Mouse (Mus musculus) intestine, embryonic 16.5 days (tissue): Measurements from ENCODE around the gene Ctbp1. TPM values are rescaled to one million over a fixed set of nuclear protein-coding genes. Genes with fewer than 3 reads are reported as not detected.

ENCODE experiments used
- ATAC-seq: fragments of 200-750 bp; cut with Nextera tagmentation; 2 replicates; pipeline ENCODE4 v1.8.0; 2017; ENCODE audit warnings: moderate TSS enrichment, moderate library complexity
- H3K27ac ChIP-seq: fragments of 300-500 bp; sonication (generic); 2 replicates; pipeline ENCODE4 v1.5.1; 2014; ENCODE audit warnings: mild to moderate bottlenecking, low read length
- H3K27me3 ChIP-seq: fragments of 300-500 bp; sonication (generic); replicated peaks from 2 replicates; pipeline ENCODE4 v1.6.1; 2014; ENCODE audit warnings: low read length, control low read depth, mixed read lengths; ENCODE audit not compliant: control insufficient read depth, insufficient read depth
- H3K36me3 ChIP-seq: fragments of 300-500 bp; sonication (generic); 2 replicates; pipeline ENCODE4 v1.6.1; 2014; ENCODE audit warnings: low read length, control low read depth; ENCODE audit not compliant: control insufficient read depth, insufficient read depth
- H3K4me1 ChIP-seq: fragments of 300-500 bp; sonication (generic); 2 replicates; pipeline ENCODE4 v1.6.1; 2014; ENCODE audit warnings: low read length, control low read depth, mixed read lengths; ENCODE audit not compliant: control insufficient read depth, insufficient read depth
- H3K4me2 ChIP-seq: fragments of 300-500 bp; sonication (generic); 2 replicates; pipeline ENCODE4 v1.6.1; 2014; ENCODE audit warnings: low read depth, low read length, control low read depth
- H3K4me3 ChIP-seq: fragments of 300-500 bp; sonication (generic); 2 replicates; pipeline ENCODE4 v1.5.1; 2014; ENCODE audit warnings: mild to moderate bottlenecking, low read length
- H3K9ac ChIP-seq: fragments of 300-500 bp; sonication (generic); 2 replicates; pipeline ENCODE4 v1.6.1; 2014; ENCODE audit warnings: low read depth, low read length
- H3K9me3 ChIP-seq: fragments of 300-500 bp; sonication (generic); 2 replicates; pipeline ENCODE4 v1.6.1; 2016; ENCODE audit warnings: low read length, control low read depth; ENCODE audit not compliant: control insufficient read depth
- WGBS: fragments of 180-500 bp; shearing (Covaris S2); extraction: QIAGEN DNeasy Blood & Tissue Kit; methylation state at CpG from one replicate; pipeline ENCODE4 v1.1.7; 2014; 5-methylcytosine and 5-hydroxymethylcytosine counted together
- polyA plus RNA-seq: library from polyadenylated mRNA; unstranded; fragments of >200 nt; fragmentation: Nextera tagmentation; extraction: Ambion mirVana; gene quantifications from 2 replicates; pipeline ENCODE4 v1.2.1, GENCODE M21; 2015

The Ctbp1 gene
- polyA plus RNA-seq, result 181 and 223 TPM in 2 replicates

- Histone ChIP-seq H3K4me3 (peak within 1 kb of the TSS; percentile 70), H3K27me3 (no peaks in the 10 kb centered on the region), H3K36me3 (no peaks in the 10 kb centered on the region), H3K9ac (peak within 1 kb of the TSS; percentile 82), H3K4me2 (peak within 1 kb of the TSS; percentile 72), H3K4me1 (peaks cover 23% of the 10 kb centered on the region), H3K27ac (peak within 1 kb of the TSS; percentile 93), H3K9me3 (no peaks in the 10 kb centered on the region)
- peak; percentile 89 for ATAC-seq
- WGBS, result under 1% methylated on average over 51 of the region's 57 CpGs
Measured at GRCm38 (mm10) chr5:33274953-33275454, at the start of gene Ctbp1. Gene Ctbp1 (minus strand): TSS chr5:33274994.

- Histone ChIP-seq H3K4me1 (no peaks in the 10 kb centered on the region), H3K27ac (no peak overlapping the region), H3K4me2 (no peak overlapping the region), H3K36me3 (no peaks in the 10 kb centered on the region), H3K4me3 (no peak overlapping the region), H3K9me3 (0 out of 2 replicates have a peak, but pooled peaks cover 3% of the 10 kb centered on the region), H3K27me3 (no peaks in the 10 kb centered on the region), H3K9ac (no peak overlapping the region)
- WGBS, result 64% methylated on average over 2 of the region's 2 CpGs
- no peak for ATAC-seq
Measured at GRCm38 (mm10) chr5:33324491-33324890, 49.7 kb upstream of the Ctbp1 start.

GRCm38 (mm10) chr5:33312192-33312591 is 37.4 kb upstream of the Ctbp1 start:
- H3K4me1 ChIP-seq, result no peaks in the 10 kb centered on the region
- H3K4me3 ChIP-seq, result no peak overlapping the region
- H3K36me3 ChIP-seq, result no peaks in the 10 kb centered on the region
- ATAC-seq, result no peak
- no peaks in the 10 kb centered on the region for H3K27me3 ChIP-seq
- H3K9me3 ChIP-seq, result no peaks in the 10 kb centered on the region
- no peak overlapping the region for H3K27ac ChIP-seq
- no peak overlapping the region for H3K9ac ChIP-seq
- whole genome bisulfite sequencing, result 78% methylated on average over 7 of the region's 7 CpGs
- H3K4me2 ChIP-seq, result no peak overlapping the region

- no peak for ATAC-seq
- 79% methylated on average over 3 of the region's 3 CpGs for WGBS
Measured at GRCm38 (mm10) chr5:33310704-33311462, 36.1 kb upstream of the Ctbp1 start.

GRCm38 (mm10) chr5:33301801-33302200 is 27.0 kb upstream of the Ctbp1 start:
- no peak overlapping the region for H3K9ac ChIP-seq
- H3K4me1 ChIP-seq, result no peaks in the 10 kb centered on the region
- no peaks in the 10 kb centered on the region for H3K9me3 ChIP-seq
- H3K27me3 ChIP-seq, result no peaks in the 10 kb centered on the region
- no peak overlapping the region for H3K4me2 ChIP-seq
- H3K4me3 ChIP-seq, result no peak overlapping the region
- 84% methylated on average over 2 of the region's 2 CpGs for WGBS
- no peak for ATAC-seq
- H3K36me3 ChIP-seq, result no peaks in the 10 kb centered on the region
- H3K27ac ChIP-seq, result no peak overlapping the region

More at GRCm38 (mm10) chr5:33310704-33311462, 36.1 kb upstream of the Ctbp1 start:
- H3K4me3 ChIP-seq, result no peak overlapping the region
- no peak overlapping the region for H3K27ac ChIP-seq
- H3K36me3 ChIP-seq, result no peaks in the 10 kb centered on the region
- H3K9ac ChIP-seq, result no peak overlapping the region
- no peaks in the 10 kb centered on the region for H3K4me1 ChIP-seq
- H3K9me3 ChIP-seq, result no peaks in the 10 kb centered on the region
- no peaks in the 10 kb centered on the region for H3K27me3 ChIP-seq
- no peak overlapping the region for H3K4me2 ChIP-seq

- Histone ChIP-seq H3K27me3 (no peaks in the 10 kb centered on the region), H3K27ac (no peak overlapping the region), H3K4me3 (no peak overlapping the region), H3K9ac (no peak overlapping the region), H3K4me2 (no peak overlapping the region), H3K4me1 (no peaks in the 10 kb centered on the region), H3K9me3 (no peaks in the 10 kb centered on the region), H3K36me3 (no peaks in the 10 kb centered on the region)
- WGBS, result 74% methylated on average over 6 of the region's 6 CpGs
- no peak for ATAC-seq
Measured at GRCm38 (mm10) chr5:33297164-33297563, 22.4 kb upstream of the Ctbp1 start.

- Histone ChIP-seq H3K27ac (no peak overlapping the region), H3K4me3 (no peak overlapping the region), H3K4me1 (no peaks in the 10 kb centered on the region), H3K4me2 (no peak overlapping the region), H3K9me3 (no peaks in the 10 kb centered on the region), H3K27me3 (no peaks in the 10 kb centered on the region), H3K36me3 (no peaks in the 10 kb centered on the region), H3K9ac (no peak overlapping the region)
- WGBS, result 33% methylated on average over 16 of the region's 16 CpGs
- no peak for ATAC-seq
Measured at GRCm38 (mm10) chr5:33293796-33294430, 19.1 kb upstream of the Ctbp1 start.

- no peak overlapping the region for H3K27ac ChIP-seq
- no peak overlapping the region for H3K4me3 ChIP-seq
- H3K4me2 ChIP-seq, result no peak overlapping the region
- ATAC-seq, result no peak
- no peak overlapping the region for H3K9ac ChIP-seq
- H3K9me3 ChIP-seq, result no peaks in the 10 kb centered on the region
- H3K4me1 ChIP-seq, result no peaks in the 10 kb centered on the region
- no peaks in the 10 kb centered on the region for H3K36me3 ChIP-seq
- WGBS, result 70% methylated on average over 7 of the region's 7 CpGs
- H3K27me3 ChIP-seq, result no peaks in the 10 kb centered on the region
Measured at GRCm38 (mm10) chr5:33283951-33284350, 9.2 kb upstream of the Ctbp1 start.

GRCm38 (mm10) chr5:33281428-33281827 is 6.6 kb upstream of the Ctbp1 start:
- Histone ChIP-seq H3K4me3 (no peak overlapping the region), H3K27me3 (no peaks in the 10 kb centered on the region), H3K9me3 (no peaks in the 10 kb centered on the region), H3K4me2 (no peak overlapping the region), H3K36me3 (no peaks in the 10 kb centered on the region), H3K4me1 (no peaks in the 10 kb centered on the region), H3K27ac (no peak overlapping the region), H3K9ac (no peak overlapping the region)
- no peak for ATAC-seq
- 81% methylated on average over 1 of the region's 1 CpGs for WGBS
